Mouse (Mus musculus) embryonic facial prominence, embryonic 14.5 days (tissue): ENCODE results near the gene Lyg1. TPM values are rescaled to one million over a fixed set of nuclear protein-coding genes. Genes with fewer than 3 reads are reported as not detected.

Experiments
- ATAC-seq: fragments of 200-750 bp; cut with Nextera tagmentation; 2 replicates; pipeline ENCODE4 v1.8.0; 2017; ENCODE audit warnings: low read depth, moderate number of reproducible peaks, moderate TSS enrichment
- DNase-seq: peaks from one replicate; pipeline ENCODE4 v3.0.0-alpha.2; 2015; ENCODE audit warnings: low spot score
- H3K27ac ChIP-seq: fragments of 300-500 bp; sonication (generic); replicated peaks from 2 replicates; pipeline ENCODE4 v1.5.1; 2014; ENCODE audit warnings: low read depth, mild to moderate bottlenecking, low read length, moderate library complexity
- H3K27me3 ChIP-seq: fragments of 300-500 bp; sonication (generic); replicated peaks from 2 replicates; pipeline ENCODE4 v1.6.1; 2014; ENCODE audit warnings: low read length; ENCODE audit not compliant: control insufficient read depth, insufficient read depth
- H3K36me3 ChIP-seq: fragments of 300-500 bp; sonication (generic); 2 replicates; pipeline ENCODE4 v1.6.1; 2014; ENCODE audit warnings: low read length, mixed read lengths; ENCODE audit not compliant: control insufficient read depth, insufficient read depth
- H3K4me1 ChIP-seq: fragments of 300-500 bp; sonication (generic); 2 replicates; pipeline ENCODE4 v1.6.1; 2014; ENCODE audit warnings: antibody characterized with exemption, low read length; ENCODE audit not compliant: control insufficient read depth, insufficient read depth
- H3K4me2 ChIP-seq: fragments of 300-500 bp; sonication (generic); 2 replicates; pipeline ENCODE4 v1.6.1; 2014; ENCODE audit warnings: low read depth, mild to moderate bottlenecking, low read length, moderate library complexity, mixed read lengths
- H3K4me3 ChIP-seq: fragments of 300-500 bp; sonication (generic); 2 replicates; pipeline ENCODE4 v1.5.1; 2014; ENCODE audit warnings: low read depth, mild to moderate bottlenecking, low read length
- H3K9ac ChIP-seq: fragments of 300-500 bp; sonication (generic); 2 replicates; pipeline ENCODE4 v1.6.1; 2014; ENCODE audit warnings: low read depth, mild to moderate bottlenecking, low read length, moderate library complexity, mixed read lengths
- H3K9me3 ChIP-seq: fragments of 300-500 bp; sonication (generic); 2 replicates; pipeline ENCODE4 v1.6.1; 2016; ENCODE audit warnings: low read length; ENCODE audit not compliant: control insufficient read depth
- WGBS: fragments of 180-500 bp; shearing (Covaris S2); extraction: QIAGEN DNeasy Blood & Tissue Kit; methylation state at CpG from one replicate; pipeline ENCODE4 v1.1.7; 2014; 5-methylcytosine and 5-hydroxymethylcytosine counted together
- polyA plus RNA-seq: library from polyadenylated mRNA; unstranded; fragments of >200 nt; fragmentation: Nextera tagmentation; extraction: Ambion mirVana; gene quantifications from 2 replicates; pipeline ENCODE4 v1.2.1, GENCODE M21; 2014

Lyg1 gene
- polyA plus RNA-seq, 1 experiment from 2014 or later: not detected

- Histone ChIP-seq H3K9me3 (no peaks in the 10 kb centered on the region), H3K4me1 (no peaks in the 10 kb centered on the region), H3K36me3 (no peaks in the 10 kb centered on the region), H3K9ac (no peak overlapping the region), H3K4me3 (no peak overlapping the region), H3K4me2 (no peak overlapping the region), H3K27ac (no peak overlapping the region), H3K27me3 (no peaks in the 10 kb centered on the region)
- ATAC-seq (no peak), DNase-seq (no peak)
- 41% methylated on average over 8 of the region's 8 CpGs for WGBS
These were observed 35.0 kb downstream of the Lyg1 start for GRCm38 (mm10) chr1:37922536-37922935.

- Histone ChIP-seq H3K4me3 (no peak overlapping the region), H3K9me3 (no peaks in the 10 kb centered on the region), H3K27me3 (no peaks in the 10 kb centered on the region), H3K27ac (no peak overlapping the region), H3K4me2 (no peak overlapping the region), H3K36me3 (no peaks in the 10 kb centered on the region), H3K9ac (no peak overlapping the region), H3K4me1 (no peaks in the 10 kb centered on the region)
- ATAC-seq: no peak
- WGBS: 77% methylated on average over 6 of the region's 6 CpGs
- no peak for DNase-seq
These were observed 39.5 kb downstream of the Lyg1 start for GRCm38 (mm10) chr1:37918096-37918495.

- Histone ChIP-seq H3K4me1 (no peaks in the 10 kb centered on the region), H3K4me2 (no peak overlapping the region), H3K9ac (no peak overlapping the region), H3K4me3 (no peak overlapping the region), H3K27ac (no peak overlapping the region), H3K36me3 (no peaks in the 10 kb centered on the region), H3K27me3 (no peaks in the 10 kb centered on the region), H3K9me3 (no peaks in the 10 kb centered on the region)
- no peak for ATAC-seq
- no peak for DNase-seq
- WGBS: 65% methylated on average over 13 of the region's 13 CpGs
These were observed 39.9 kb downstream of the Lyg1 start for GRCm38 (mm10) chr1:37917666-37918065.

GRCm38 (mm10) chr1:37916393-37916792 is 41.2 kb downstream of the Lyg1 start, which contains the start of gene Lyg2:
Gene Lyg2, minus strand, starts transcription at chr1:37916493.
- Histone ChIP-seq H3K9ac (no peak within 1 kb of the TSS), H3K27me3 (no peaks in the 10 kb centered on the region), H3K36me3 (no peaks in the 10 kb centered on the region), H3K4me2 (no peak within 1 kb of the TSS), H3K4me1 (no peaks in the 10 kb centered on the region), H3K9me3 (no peaks in the 10 kb centered on the region), H3K4me3 (no peak within 1 kb of the TSS), H3K27ac (no peak within 1 kb of the TSS)
- no peak for ATAC-seq
- DNase-seq: no peak
- 80% methylated on average over 5 of the region's 5 CpGs for WGBS

GRCm38 (mm10) chr1:37912751-37913150 is 44.8 kb downstream of the Lyg1 start:
- H3K4me3 ChIP-seq: no peak overlapping the region
- ATAC-seq: no peak
- H3K4me1 ChIP-seq: no peaks in the 10 kb centered on the region
- H3K4me2 ChIP-seq: no peak overlapping the region
- H3K27ac ChIP-seq: no peak overlapping the region
- no peak for DNase-seq
- no peaks in the 10 kb centered on the region for H3K27me3 ChIP-seq
- H3K36me3 ChIP-seq: no peaks in the 10 kb centered on the region
- H3K9me3 ChIP-seq: no peaks in the 10 kb centered on the region
- no peak overlapping the region for H3K9ac ChIP-seq
- WGBS: 85% methylated on average over 2 of the region's 2 CpGs

- DNase-seq: peak; percentile 33
- Histone ChIP-seq H3K27me3 (no peaks in the 10 kb centered on the region), H3K4me3 (no peak overlapping the region), H3K4me1 (no peaks in the 10 kb centered on the region), H3K4me2 (no peak overlapping the region), H3K9ac (no peak overlapping the region), H3K36me3 (peaks cover 20% of the 10 kb centered on the region), H3K9me3 (no peaks in the 10 kb centered on the region), H3K27ac (no peak overlapping the region)
- no peak for ATAC-seq
- 42% methylated on average over 6 of the region's 6 CpGs for WGBS
These were observed 54.4 kb downstream of the Lyg1 start for GRCm38 (mm10) chr1:37903178-37903577.

DNA sequence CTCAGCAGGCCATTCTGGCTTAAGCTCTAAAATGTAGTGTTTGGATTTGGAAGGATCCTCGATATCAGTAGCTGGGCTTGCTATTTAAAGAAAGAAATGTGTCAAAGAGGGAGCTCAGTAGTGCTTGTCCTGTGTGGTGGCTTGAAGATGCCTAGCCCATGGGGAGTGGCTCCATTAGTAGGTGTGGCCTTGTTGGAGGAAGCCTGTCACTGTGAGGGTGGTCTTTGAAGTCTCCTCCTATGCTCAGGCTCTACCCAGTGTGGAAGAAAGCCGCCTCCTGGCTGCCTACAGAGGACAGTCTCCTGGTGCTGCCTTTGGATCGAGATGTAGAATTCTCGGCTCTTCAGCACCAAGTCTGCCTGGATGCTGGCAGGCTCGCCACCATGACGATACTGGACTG is 57.3 kb downstream of the Lyg1 start:
- no peak overlapping the region for H3K27ac ChIP-seq
- ATAC-seq: peak; percentile 67; the same call in 1 of the 2 replicates
- no peak overlapping the region for H3K4me3 ChIP-seq
- no peaks in the 10 kb centered on the region for H3K9me3 ChIP-seq
- peak; percentile 7 for DNase-seq
- no peak overlapping the region for H3K9ac ChIP-seq
- no peak overlapping the region for H3K4me2 ChIP-seq
- peaks cover 47% of the 10 kb centered on the region for H3K36me3 ChIP-seq
- 57% methylated on average over 6 of the region's 6 CpGs for WGBS
- no peaks in the 10 kb centered on the region for H3K4me1 ChIP-seq
- no peaks in the 10 kb centered on the region for H3K27me3 ChIP-seq

DNA sequence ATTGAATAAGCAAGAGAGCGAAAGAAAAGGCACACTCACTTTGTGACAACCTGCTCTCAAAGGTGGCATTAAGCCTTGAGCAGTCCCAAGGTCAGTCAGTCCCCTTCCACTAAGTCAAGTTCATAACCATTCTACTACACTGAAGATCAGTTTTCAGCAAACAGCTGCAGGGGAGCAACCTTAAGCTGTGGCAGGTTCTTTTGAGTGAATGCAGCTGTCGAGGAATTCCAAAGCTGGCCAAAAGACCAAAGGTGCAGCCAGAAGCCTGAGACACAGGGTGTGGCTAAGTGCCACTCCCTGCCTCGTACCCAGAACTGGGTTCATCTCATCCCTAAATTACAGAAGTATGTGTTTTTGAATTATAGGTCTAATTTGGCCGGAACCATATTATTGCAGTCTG is 57.7 kb downstream of the Lyg1 start:
- H3K9ac ChIP-seq: no peak overlapping the region
- no peaks in the 10 kb centered on the region for H3K4me1 ChIP-seq
- DNase-seq (peak; percentile 27), ATAC-seq (peak; percentile 41; the same call in 1 of the 2 replicates)
- H3K4me3 ChIP-seq: no peak overlapping the region
- no peaks in the 10 kb centered on the region for H3K9me3 ChIP-seq
- H3K4me2 ChIP-seq: no peak overlapping the region
- 82% methylated on average over 4 of the region's 4 CpGs for WGBS
- H3K27me3 ChIP-seq: no peaks in the 10 kb centered on the region
- H3K36me3 ChIP-seq: peaks cover 51% of the 10 kb centered on the region
- H3K27ac ChIP-seq: no peak overlapping the region
